Mouse (Mus musculus): ENCODE results near the gene Slc15a4.

The Slc15a4 gene

GRCm38 (mm10) chr5:127618834-127619233, 13.9 kb downstream of the Slc15a4 start:
- DNase-seq: no peak

GRCm38 (mm10) chr5:127616884-127617635, 15.6 kb downstream of the Slc15a4 start:
- DNase-seq: peak; percentile 97

GRCm38 (mm10) chr5:127616151-127616550, 16.5 kb downstream of the Slc15a4 start:
- no peak for DNase-seq

- DNase-seq: no peak
Observed at GRCm38 (mm10) chr5:127615459-127615858, 17.2 kb downstream of the Slc15a4 start.

- DNase-seq: no peak
Observed at GRCm38 (mm10) chr5:127612397-127612796, 20.3 kb downstream of the Slc15a4 start.

GRCm38 (mm10) chr5:127611881-127612280, 20.8 kb downstream of the Slc15a4 start:
- peak in 1 of 2 experiments; percentile 38 for DNase-seq

- peak; percentile 51 to 63 for DNase-seq
Observed at GRCm38 (mm10) chr5:127610787-127611509, 21.7 kb downstream of the Slc15a4 start.

GRCm38 (mm10) chr5:127609191-127609714, 23.4 kb downstream of the Slc15a4 start:
- DNase-seq: no peak

GRCm38 (mm10) chr5:127607507-127607906, 25.2 kb downstream of the Slc15a4 start:
- no peak for DNase-seq

- DNase-seq: no peak
Observed at GRCm38 (mm10) chr5:127602996-127603395, 29.7 kb downstream of the Slc15a4 start.

GRCm38 (mm10) chr5:127596862-127597261, 35.8 kb downstream of the Slc15a4 start:
- no peak for DNase-seq

GRCm38 (mm10) chr5:127595676-127596075, 37.0 kb downstream of the Slc15a4 start:
- no peak for DNase-seq

GRCm38 (mm10) chr5:127592854-127593253, 39.8 kb downstream of the Slc15a4 start:
- DNase-seq: no peak

- no peak for DNase-seq
Observed at GRCm38 (mm10) chr5:127592406-127592805, 40.3 kb downstream of the Slc15a4 start.

- no peak for DNase-seq
Observed at GRCm38 (mm10) chr5:127587854-127588253, 44.8 kb downstream of the Slc15a4 start.

- DNase-seq: no peak
Observed at GRCm38 (mm10) chr5:127583658-127584057, 49.0 kb downstream of the Slc15a4 start.

GRCm38 (mm10) chr5:127577419-127577818, 55.3 kb downstream of the Slc15a4 start:
- no peak for DNase-seq

GRCm38 (mm10) chr5:127567165-127567741, 65.4 kb downstream of the Slc15a4 start:
- no peak for DNase-seq

- no peak for DNase-seq
Observed at GRCm38 (mm10) chr5:127561086-127561485, 71.6 kb downstream of the Slc15a4 start.

GRCm38 (mm10) chr5:127548136-127548535, 84.6 kb downstream of the Slc15a4 start:
- no peak for DNase-seq

- no peak for DNase-seq
Observed at GRCm38 (mm10) chr5:127546585-127546991, 86.1 kb downstream of the Slc15a4 start.

Measured in spleen, adult 18-20 months (tissue).